Mouse (Mus musculus): ENCODE data around the gene Arrdc3. TPM values are rescaled to one million over a fixed set of nuclear protein-coding genes. Genes with fewer than 3 reads are reported as not detected.

Gene Arrdc3
- polyA plus RNA-seq, 1 experiment from 2014 or later: 21.5 TPM

- Histone ChIP-seq H3K27me3 (replicated peaks; ENCODE audit: control insufficient read depth, insufficient read depth, low read length) (no peaks in the 10 kb centered on the region), H3K27ac (ENCODE audit: low read depth, low read length) (no peak overlapping the region), H3K9me3 (ENCODE audit: control insufficient read depth) (no peaks in the 10 kb centered on the region), H3K4me3 (ENCODE audit: low read depth, low read length) (no peak overlapping the region), H3K4me1 (replicated peaks; ENCODE audit: control insufficient read depth, insufficient read depth, low read length) (no peaks in the 10 kb centered on the region), H3K9ac (ENCODE audit: low read depth, low read length) (no peak overlapping the region), H3K4me2 (replicated peaks; ENCODE audit: low read depth) (no peak overlapping the region), H3K36me3 (ENCODE audit: control insufficient read depth, insufficient read depth) (no peaks in the 10 kb centered on the region)
- no peak for ATAC-seq
- no peak for TF ChIP-seq CTCF (IDR thresholded peaks at IDR 0.05; ENCODE audit: low read depth)
- 90% methylated on average over 4 of the region's 4 CpGs for WGBS
Measured at GRCm38 (mm10) chr13:80901432-80901831, 18.2 kb downstream of the Arrdc3 start.

DNA sequence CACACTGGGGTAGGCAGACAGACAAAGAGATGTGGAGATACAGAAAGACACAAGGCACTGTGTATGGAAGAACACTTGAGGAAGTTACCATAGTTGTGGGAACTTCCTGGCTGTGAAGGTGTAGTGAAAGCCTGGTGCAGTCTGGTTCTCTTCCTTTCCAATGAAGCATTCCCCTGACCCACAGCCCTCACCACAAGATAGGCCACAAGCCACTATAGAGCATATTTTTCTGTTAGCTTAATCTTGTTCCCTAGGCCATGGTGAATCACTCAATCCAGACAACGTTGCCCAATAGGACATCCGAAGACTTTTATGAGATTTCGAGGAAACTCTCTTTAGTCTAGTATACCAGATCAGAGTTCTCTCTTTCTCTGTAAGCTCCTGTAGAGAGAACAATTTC lies 19.6 kb downstream of the Arrdc3 start:
- no peak overlapping the region for H3K27ac ChIP-seq (ENCODE audit: low read depth, low read length)
- H3K4me2 ChIP-seq (replicated peaks; ENCODE audit: low read depth): no peak overlapping the region
- H3K27me3 ChIP-seq (replicated peaks; ENCODE audit: control insufficient read depth, insufficient read depth, low read length): no peaks in the 10 kb centered on the region
- no peak for ATAC-seq
- H3K9ac ChIP-seq (ENCODE audit: low read depth, low read length): no peak overlapping the region
- no peaks in the 10 kb centered on the region for H3K36me3 ChIP-seq (ENCODE audit: control insufficient read depth, insufficient read depth)
- no peaks in the 10 kb centered on the region for H3K9me3 ChIP-seq (ENCODE audit: control insufficient read depth)
- TF ChIP-seq CTCF (IDR thresholded peaks at IDR 0.05; ENCODE audit: low read depth): no peak
- H3K4me1 ChIP-seq (replicated peaks; ENCODE audit: control insufficient read depth, insufficient read depth, low read length): no peaks in the 10 kb centered on the region
- WGBS: 93% methylated on average over 3 of the region's 3 CpGs
- H3K4me3 ChIP-seq (ENCODE audit: low read depth, low read length): no peak overlapping the region

- H3K36me3 ChIP-seq (ENCODE audit: control insufficient read depth, insufficient read depth): no peaks in the 10 kb centered on the region
- H3K27ac ChIP-seq (ENCODE audit: low read depth, low read length): no peak overlapping the region
- H3K4me1 ChIP-seq (replicated peaks; ENCODE audit: control insufficient read depth, insufficient read depth, low read length): no peaks in the 10 kb centered on the region
- H3K9me3 ChIP-seq (ENCODE audit: control insufficient read depth): no peaks in the 10 kb centered on the region
- no peaks in the 10 kb centered on the region for H3K27me3 ChIP-seq (replicated peaks; ENCODE audit: control insufficient read depth, insufficient read depth, low read length)
- ATAC-seq: peak; percentile 59
- H3K9ac ChIP-seq (ENCODE audit: low read depth, low read length): no peak overlapping the region
- TF ChIP-seq CTCF (IDR thresholded peaks at IDR 0.05; ENCODE audit: low read depth): no peak
- no peak overlapping the region for H3K4me3 ChIP-seq (ENCODE audit: low read depth, low read length)
- no peak overlapping the region for H3K4me2 ChIP-seq (replicated peaks; ENCODE audit: low read depth)
Measured at GRCm38 (mm10) chr13:80913361-80913760, 30.2 kb downstream of the Arrdc3 start.

- H3K4me3 ChIP-seq (ENCODE audit: low read depth, low read length): no peak overlapping the region
- ATAC-seq: no peak
- 75% methylated on average over 6 of the region's 6 CpGs for WGBS
Measured at GRCm38 (mm10) chr13:80920939-80921338, 37.8 kb downstream of the Arrdc3 start.

DNA sequence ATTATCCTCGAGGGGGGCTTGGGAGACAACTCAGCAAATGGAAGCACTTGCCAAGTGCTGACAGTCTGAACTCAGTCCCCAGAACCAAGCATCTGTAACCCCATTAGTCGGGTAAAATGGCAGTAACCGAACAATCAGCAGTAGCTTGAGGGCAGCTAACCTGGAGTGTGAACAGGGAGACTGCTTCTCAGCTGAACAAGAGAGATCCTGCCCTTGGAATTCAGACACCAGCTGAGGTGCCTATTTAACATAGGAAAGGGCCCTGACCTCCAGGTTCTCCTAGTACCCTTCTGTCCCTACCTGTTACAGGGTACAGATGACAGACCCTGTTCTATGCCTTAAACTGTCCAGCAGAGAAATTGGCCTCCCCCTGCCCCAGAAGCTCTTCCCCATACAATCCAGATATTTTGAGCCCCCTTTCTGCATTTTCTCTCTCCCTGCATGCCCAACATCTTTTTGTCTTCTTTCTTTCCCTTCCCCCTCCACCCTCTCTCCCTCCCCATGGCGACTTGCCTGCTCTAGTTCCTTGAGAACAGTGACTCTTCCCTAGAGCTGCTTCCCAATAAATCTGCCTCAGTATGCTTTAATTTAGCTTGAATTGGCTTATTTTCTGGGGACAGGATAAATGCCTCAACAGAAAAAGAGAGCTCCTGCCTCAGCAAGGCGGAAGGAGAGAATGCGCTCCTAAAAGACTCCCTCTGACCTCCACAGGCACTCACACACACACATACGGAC lies 38.6 kb downstream of the Arrdc3 start:
- Histone ChIP-seq H3K9ac (ENCODE audit: low read depth, low read length) (no peak overlapping the region), H3K4me2 (replicated peaks; ENCODE audit: low read depth) (no peak overlapping the region), H3K36me3 (ENCODE audit: control insufficient read depth, insufficient read depth) (no peaks in the 10 kb centered on the region), H3K4me1 (replicated peaks; ENCODE audit: control insufficient read depth, insufficient read depth, low read length) (no peaks in the 10 kb centered on the region), H3K27me3 (replicated peaks; ENCODE audit: control insufficient read depth, insufficient read depth, low read length) (no peaks in the 10 kb centered on the region), H3K4me3 (ENCODE audit: low read depth, low read length) (no peak overlapping the region), H3K9me3 (ENCODE audit: control insufficient read depth) (no peaks in the 10 kb centered on the region), H3K27ac (ENCODE audit: low read depth, low read length) (no peak overlapping the region)
- no peak for ATAC-seq
- TF ChIP-seq CTCF (IDR thresholded peaks at IDR 0.05; ENCODE audit: low read depth): no peak
- 77% methylated on average over 7 of the region's 7 CpGs for WGBS

More at GRCm38 (mm10) chr13:80920939-80921338, 37.8 kb downstream of the Arrdc3 start:
- Histone ChIP-seq H3K4me2 (replicated peaks; ENCODE audit: low read depth) (no peak overlapping the region), H3K4me1 (replicated peaks; ENCODE audit: control insufficient read depth, insufficient read depth, low read length) (no peaks in the 10 kb centered on the region), H3K36me3 (ENCODE audit: control insufficient read depth, insufficient read depth) (no peaks in the 10 kb centered on the region), H3K9me3 (ENCODE audit: control insufficient read depth) (no peaks in the 10 kb centered on the region), H3K9ac (ENCODE audit: low read depth, low read length) (no peak overlapping the region), H3K27ac (ENCODE audit: low read depth, low read length) (no peak overlapping the region), H3K27me3 (replicated peaks; ENCODE audit: control insufficient read depth, insufficient read depth, low read length) (no peaks in the 10 kb centered on the region)
- TF ChIP-seq CTCF (IDR thresholded peaks at IDR 0.05; ENCODE audit: low read depth): no peak

DNA sequence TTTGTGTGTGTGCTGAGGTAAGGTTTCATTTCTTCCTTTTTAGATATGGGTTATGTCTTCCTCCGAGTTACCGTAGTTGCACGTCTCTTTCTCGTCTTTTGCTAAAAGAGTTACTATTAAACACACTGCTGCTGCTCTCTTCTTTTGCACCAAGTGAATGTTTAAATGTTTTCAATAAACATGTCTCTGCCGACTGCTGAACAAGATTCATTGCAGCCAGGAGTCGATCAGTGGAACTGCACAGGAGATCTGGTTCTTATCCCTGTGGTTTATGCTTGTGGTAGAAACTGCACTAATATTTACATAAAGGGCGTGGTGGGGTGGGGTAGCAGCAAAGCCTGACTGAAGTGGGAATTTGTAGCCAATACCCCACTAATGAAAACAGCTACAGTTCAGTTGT lies 45.0 kb downstream of the Arrdc3 start:
- Histone ChIP-seq H3K4me2 (replicated peaks; ENCODE audit: low read depth) (no peak overlapping the region), H3K9ac (ENCODE audit: low read depth, low read length) (no peak overlapping the region), H3K9me3 (ENCODE audit: control insufficient read depth) (no peaks in the 10 kb centered on the region), H3K4me1 (replicated peaks; ENCODE audit: control insufficient read depth, insufficient read depth, low read length) (peaks cover 4% of the 10 kb centered on the region; the same call in 1 of the 2 replicates), H3K27me3 (replicated peaks; ENCODE audit: control insufficient read depth, insufficient read depth, low read length) (no peaks in the 10 kb centered on the region), H3K27ac (ENCODE audit: low read depth, low read length) (no peak overlapping the region), H3K36me3 (ENCODE audit: control insufficient read depth, insufficient read depth) (no peaks in the 10 kb centered on the region), H3K4me3 (ENCODE audit: low read depth, low read length) (no peak overlapping the region)
- 26% methylated on average over 7 of the region's 7 CpGs for WGBS
- no peak for TF ChIP-seq CTCF (IDR thresholded peaks at IDR 0.05; ENCODE audit: low read depth)
- ATAC-seq: no peak
